Mouse (Mus musculus): Measurements from ENCODE around the gene Myh7. TPM values are rescaled to one million over a fixed set of nuclear protein-coding genes. Genes with fewer than 3 reads are reported as not detected.
A peak's percentile ranks its signal among the peaks of the same experiment; 100 is the strongest.

The Myh7 gene
- total RNA-seq, 1 experiment: 3.3 TPM

DNA sequence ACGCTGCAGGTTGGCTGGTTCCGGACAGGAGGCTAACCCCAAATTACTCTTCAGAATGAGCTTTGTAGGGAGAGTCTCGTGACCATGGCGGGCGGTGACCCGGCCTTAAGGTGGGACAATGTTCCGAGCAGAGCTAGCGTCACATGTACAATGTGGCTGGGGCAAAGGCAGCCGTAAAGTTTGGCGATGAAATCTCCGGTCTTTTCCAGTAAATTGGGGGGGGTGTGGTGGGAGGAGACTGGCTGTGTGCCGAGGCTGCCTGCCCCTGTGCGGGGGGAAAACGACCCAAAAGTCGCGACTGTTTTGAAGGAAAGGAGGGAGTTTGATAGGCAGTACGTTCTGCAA lies 21.3 kb upstream of the Myh7 start:
- Histone ChIP-seq H3K9me3 (ENCODE audit: control insufficient read depth, insufficient read depth, low read depth, low read length) (no peaks in the 10 kb centered on the region), H3K36me3 (ENCODE audit: control insufficient read depth, insufficient read depth, low read length, poor library complexity, severe bottlenecking) (peaks cover 9% of the 10 kb centered on the region), H3K4me1 (ENCODE audit: control insufficient read depth in 2 of 2, insufficient read depth in 2 of 2, low read length in 2 of 2, poor library complexity in 1 of 2) (no peaks in the 10 kb centered on the region), H3K9ac (ENCODE audit: insufficient read depth, low read depth, low read length, poor library complexity, severe bottlenecking) (peak overlapping the region; percentile 96), H3K4me3 (ENCODE audit: insufficient read depth in 1 of 2, low read depth in 1 of 2, low read length in 2 of 2, poor library complexity in 1 of 2, severe bottlenecking in 1 of 2) (peak overlapping the region; percentile 88 to 95), H3K27ac (ENCODE audit: insufficient read depth, low read depth, low read length, poor library complexity, severe bottlenecking) (peak overlapping the region; percentile 48)
- in situ Hi-C loops (cut with MboI; ENCODE audit: low sequenced_read_pairs in 2 of 2, unreplicated experiment in 2 of 2): loop anchor here in 1 of 2 experiments (10.0 kb wide), 2 partner anchors 111 to 171 kb away; no protein-coding TSS in a partner anchor
- TF ChIP-seq ZC3H11A (IDR thresholded peaks at IDR 0.05; ENCODE audit: borderline replicate concordance, low read depth, low read length) (no peak), MAFK (IDR thresholded peaks at IDR 0.05; ENCODE audit: insufficient read depth, low read depth, low read length) (no peak), ZNF384 (IDR thresholded peaks at IDR 0.05; ENCODE audit: low read depth, low read length) (no peak), HCFC1 (IDR thresholded peaks at IDR 0.05; ENCODE audit: borderline replicate concordance, insufficient read depth, low read length) (no peak), CHD2 (IDR thresholded peaks at IDR 0.05; ENCODE audit: low read depth, low read length) (no peak)
- DNase-seq (ENCODE audit: low read depth, low spot score): no peak

DNA sequence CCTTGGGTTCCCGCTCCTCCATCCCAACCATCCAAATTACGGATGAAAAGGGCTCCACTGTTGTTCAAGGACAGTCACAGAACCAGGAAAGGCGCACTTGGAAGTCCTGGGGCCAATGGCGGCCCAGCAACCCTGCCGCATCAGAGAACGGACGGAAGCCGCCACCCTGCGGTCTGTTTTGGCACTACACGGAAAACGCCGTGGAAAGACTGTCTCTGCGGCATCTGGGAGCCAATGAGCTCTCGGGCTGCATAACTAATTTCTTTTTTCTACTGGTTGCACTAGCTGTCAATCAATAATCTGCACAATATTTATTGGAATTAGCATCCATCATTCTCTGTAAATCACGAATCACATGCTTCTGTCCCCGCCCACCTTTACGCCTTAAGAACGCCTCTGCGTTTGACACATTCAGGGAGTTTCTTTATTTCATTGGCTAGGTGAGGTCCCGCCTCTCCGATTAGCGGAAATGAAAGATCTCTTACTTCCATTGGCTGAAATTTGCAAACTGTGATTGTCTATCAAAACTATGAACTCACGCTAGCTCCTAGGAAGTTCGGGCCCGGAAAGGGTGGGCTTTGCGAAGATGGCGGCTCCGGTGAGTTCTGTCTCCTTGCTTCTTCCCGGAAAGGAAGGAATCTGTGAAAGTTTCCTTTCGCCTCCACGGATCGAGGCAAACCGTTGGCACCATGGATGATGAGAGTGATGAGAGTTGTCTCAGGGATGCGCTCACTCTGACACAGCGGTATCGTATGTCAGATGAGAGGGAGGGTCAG lies 20.8 kb upstream of the Myh7 start, which contains the start of gene Ngdn:
Gene Ngdn, plus strand, starts transcription at position 464 of the 776 bp plus-strand sequence.
- peak within 1 kb of the TSS; percentile 69 for H3K27ac ChIP-seq (ENCODE audit: insufficient read depth, low read depth, low read length, poor library complexity, severe bottlenecking)
- peaks cover 7% of the 10 kb centered on the region for H3K36me3 ChIP-seq (ENCODE audit: control insufficient read depth, insufficient read depth, low read length, poor library complexity, severe bottlenecking)
- no peak for TF ChIP-seq ZNF384 (IDR thresholded peaks at IDR 0.05; ENCODE audit: low read depth, low read length)
- TF ChIP-seq ZC3H11A (IDR thresholded peaks at IDR 0.05; ENCODE audit: borderline replicate concordance, low read depth, low read length): peak; percentile 74; the same call in 1 of the 2 replicates
- TF ChIP-seq HCFC1 (IDR thresholded peaks at IDR 0.05; ENCODE audit: borderline replicate concordance, insufficient read depth, low read length): 0 out of 2 replicates have a peak, but pooled peaks have one; percentile 41
- peak; percentile 99 for TF ChIP-seq CHD2 (IDR thresholded peaks at IDR 0.05; ENCODE audit: low read depth, low read length)
- no peak for TF ChIP-seq MAFK (IDR thresholded peaks at IDR 0.05; ENCODE audit: insufficient read depth, low read depth, low read length)
- in situ Hi-C loops (cut with MboI; ENCODE audit: low sequenced_read_pairs in 2 of 2, unreplicated experiment in 2 of 2): loop anchor here in 1 of 2 experiments (10.0 kb wide), 2 partner anchors 110 to 170 kb away; no protein-coding TSS in a partner anchor
- no peaks in the 10 kb centered on the region for H3K4me1 ChIP-seq (ENCODE audit: control insufficient read depth in 2 of 2, insufficient read depth in 2 of 2, low read length in 2 of 2, poor library complexity in 1 of 2)
- DNase-seq (ENCODE audit: low read depth, low spot score): peak; percentile 100
- no peaks in the 10 kb centered on the region for H3K9me3 ChIP-seq (ENCODE audit: control insufficient read depth, insufficient read depth, low read depth, low read length)
- H3K4me3 ChIP-seq (ENCODE audit: insufficient read depth in 1 of 2, low read depth in 1 of 2, low read length in 2 of 2, poor library complexity in 1 of 2, severe bottlenecking in 1 of 2): peak within 1 kb of the TSS; percentile 88 to 95
- H3K9ac ChIP-seq (ENCODE audit: insufficient read depth, low read depth, low read length, poor library complexity, severe bottlenecking): peak within 1 kb of the TSS; percentile 96

- Histone ChIP-seq H3K9ac (ENCODE audit: insufficient read depth, low read depth, low read length, poor library complexity, severe bottlenecking) (peak overlapping the region; percentile 87), H3K4me3 (ENCODE audit: insufficient read depth in 1 of 2, low read depth in 1 of 2, low read length in 2 of 2, poor library complexity in 1 of 2, severe bottlenecking in 1 of 2) (peak overlapping the region; percentile 76 to 88), H3K36me3 (ENCODE audit: control insufficient read depth, insufficient read depth, low read length, poor library complexity, severe bottlenecking) (peaks cover 7% of the 10 kb centered on the region), H3K27ac (ENCODE audit: insufficient read depth, low read depth, low read length, poor library complexity, severe bottlenecking) (peak overlapping the region; percentile 69), H3K9me3 (ENCODE audit: control insufficient read depth, insufficient read depth, low read depth, low read length) (no peaks in the 10 kb centered on the region), H3K4me1 (ENCODE audit: control insufficient read depth in 2 of 2, insufficient read depth in 2 of 2, low read length in 2 of 2, poor library complexity in 1 of 2) (no peaks in the 10 kb centered on the region)
- no peak for TF ChIP-seq MAFK (IDR thresholded peaks at IDR 0.05; ENCODE audit: insufficient read depth, low read depth, low read length)
- TF ChIP-seq ZNF384 (IDR thresholded peaks at IDR 0.05; ENCODE audit: low read depth, low read length): no peak
- no peak for TF ChIP-seq CHD2 (IDR thresholded peaks at IDR 0.05; ENCODE audit: low read depth, low read length)
- no peak for TF ChIP-seq ZC3H11A (IDR thresholded peaks at IDR 0.05; ENCODE audit: borderline replicate concordance, low read depth, low read length)
- TF ChIP-seq HCFC1 (IDR thresholded peaks at IDR 0.05; ENCODE audit: borderline replicate concordance, insufficient read depth, low read length): no peak
- in situ Hi-C loops (cut with MboI; ENCODE audit: low sequenced_read_pairs in 2 of 2, unreplicated experiment in 2 of 2): loop anchor here in 1 of 2 experiments (10.0 kb wide), 2 partner anchors 110 to 170 kb away; no protein-coding TSS in a partner anchor
- no peak for DNase-seq (ENCODE audit: low read depth, low spot score)
These were observed 20.2 kb upstream of the Myh7 start for GRCm38 (mm10) chr14:55014591-55014990.

DNA sequence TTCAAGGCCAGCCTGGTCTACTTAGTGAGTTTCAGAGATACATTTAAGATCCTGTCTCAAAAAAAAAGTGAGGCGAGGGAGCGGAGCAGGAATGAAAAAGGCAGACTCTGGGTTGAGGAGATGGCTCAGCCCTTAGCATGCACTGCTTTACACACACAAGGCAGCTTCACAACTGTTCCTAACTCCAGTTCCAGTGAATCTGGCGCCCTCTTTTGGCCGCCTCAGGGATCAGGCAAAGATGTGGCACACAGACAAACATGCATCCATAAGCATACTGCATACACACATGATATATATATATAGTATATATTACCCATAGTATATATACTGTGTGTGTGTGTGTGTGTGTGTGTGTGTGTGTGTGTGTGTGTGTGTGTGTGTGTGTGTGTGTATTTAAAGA lies 16.7 kb upstream of the Myh7 start:
- in situ Hi-C loops (cut with MboI; ENCODE audit: low sequenced_read_pairs in 2 of 2, unreplicated experiment in 2 of 2): loop anchor here in 1 of 2 experiments (10.0 kb wide), 2 partner anchors 106 to 166 kb away; no protein-coding TSS in a partner anchor
- Histone ChIP-seq H3K36me3 (ENCODE audit: control insufficient read depth, insufficient read depth, low read length, poor library complexity, severe bottlenecking) (no peaks in the 10 kb centered on the region), H3K4me3 (ENCODE audit: insufficient read depth in 1 of 2, low read depth in 1 of 2, low read length in 2 of 2, poor library complexity in 1 of 2, severe bottlenecking in 1 of 2) (no peak overlapping the region), H3K4me1 (ENCODE audit: control insufficient read depth in 2 of 2, insufficient read depth in 2 of 2, low read length in 2 of 2, poor library complexity in 1 of 2) (no peaks in the 10 kb centered on the region), H3K27ac (ENCODE audit: insufficient read depth, low read depth, low read length, poor library complexity, severe bottlenecking) (no peak overlapping the region), H3K9me3 (ENCODE audit: control insufficient read depth, insufficient read depth, low read depth, low read length) (no peaks in the 10 kb centered on the region), H3K9ac (ENCODE audit: insufficient read depth, low read depth, low read length, poor library complexity, severe bottlenecking) (no peak overlapping the region)
- DNase-seq (ENCODE audit: low read depth, low spot score): peak; percentile 79
- no peak for TF ChIP-seq CHD2 (IDR thresholded peaks at IDR 0.05; ENCODE audit: low read depth, low read length)
- peak; percentile 75 for TF ChIP-seq ZC3H11A (IDR thresholded peaks at IDR 0.05; ENCODE audit: borderline replicate concordance, low read depth, low read length)

Data from ES-E14 (cell line).